Mouse (Mus musculus) kidney, adult 2 months (tissue): ENCODE measurements around the gene Pmvk. TPM values are rescaled to one million over a fixed set of nuclear protein-coding genes. Genes with fewer than 3 reads are reported as not detected.

Experiments used
- DNase-seq: peaks from one replicate; pipeline ENCODE4 v3.0.0; 2021
- H3K27ac ChIP-seq: fragments of 200-500 bp; 2 replicates; pipeline ENCODE4 v1.5.1; 2012; ENCODE audit warnings: low read depth, low read length, control low read depth, inconsistent platforms; ENCODE audit not compliant: insufficient read depth
- H3K27me3 ChIP-seq: fragments of 200-500 bp; replicated peaks from 2 replicates; pipeline ENCODE4 v1.6.1; 2012; ENCODE audit warnings: mild to moderate bottlenecking, moderate library complexity, low read length, inconsistent platforms; ENCODE audit not compliant: control insufficient read depth, insufficient read depth
- H3K36me3 ChIP-seq: fragments of 200-500 bp; 2 replicates; pipeline ENCODE4 v1.6.1; 2012; ENCODE audit warnings: mild to moderate bottlenecking, moderate library complexity, low read length, inconsistent platforms; ENCODE audit not compliant: control insufficient read depth, insufficient read depth
- H3K4me1 ChIP-seq: fragments of 200-500 bp; 2 replicates; pipeline ENCODE4 v1.6.1; 2011; ENCODE audit warnings: low read length; ENCODE audit not compliant: control insufficient read depth, insufficient read depth
- H3K4me3 ChIP-seq: fragments of 200-500 bp; 2 replicates; pipeline ENCODE4 v1.5.1; 2011; ENCODE audit warnings: mild to moderate bottlenecking, low read depth, low read length, control low read depth; ENCODE audit not compliant: insufficient read depth
- CTCF ChIP-seq: fragments of 200-500 bp; conservative IDR thresholded peaks from 2 replicates; pipeline ENCODE4 v1.5.1; 2011; ENCODE audit warnings: low read depth, mild to moderate bottlenecking, control low read depth, low read length, moderate library complexity, mixed read lengths; ENCODE audit not compliant: insufficient read depth, insufficient read length
- POLR2A ChIP-seq: fragments of 200-500 bp; IDR thresholded peaks from one replicate; pipeline ENCODE4 v1.6.1; 2011; ENCODE audit warnings: low read depth, low read length, control low read depth
- WGBS: fragments of 180-500 bp; shearing (Covaris S2); methylation state at CpG from one replicate; pipeline ENCODE4 v1.1.7; 2018; 5-methylcytosine and 5-hydroxymethylcytosine counted together
- polyA plus RNA-seq: library from polyadenylated mRNA; depleted of rRNA; stranded (reverse); fragments of >200 nt; gene quantifications from 2 replicates; pipeline ENCODE4 v1.2.3, GENCODE M21; 2012

Pmvk gene
- polyA plus RNA-seq, 1 experiment = 27.2 TPM

- H3K4me3 ChIP-seq = no peak overlapping the region
- DNase-seq = no peak
- TF ChIP-seq POLR2A (no peak), CTCF (no peak)
- no peaks in the 10 kb centered on the region for H3K36me3 ChIP-seq
- H3K4me1 ChIP-seq = peaks cover 6% of the 10 kb centered on the region; the same call in 1 of the 2 replicates
- no peak overlapping the region for H3K27ac ChIP-seq
- 20% methylated on average over 2 of the region's 2 CpGs for WGBS
- H3K27me3 ChIP-seq = no peaks in the 10 kb centered on the region
Measured at GRCm38 (mm10) chr3:89417131-89417530, 37.2 kb upstream of the Pmvk start.

- Histone ChIP-seq H3K4me1 (peaks cover 6% of the 10 kb centered on the region; the same call in 1 of the 2 replicates), H3K27me3 (no peaks in the 10 kb centered on the region), H3K27ac (no peak overlapping the region), H3K4me3 (peak overlapping the region; percentile 51), H3K36me3 (no peaks in the 10 kb centered on the region)
- DNase-seq = no peak
- 2% methylated on average over 20 of the region's 20 CpGs for WGBS
- TF ChIP-seq CTCF = no peak
- no peak for TF ChIP-seq POLR2A
Measured at GRCm38 (mm10) chr3:89417840-89418169, 36.5 kb upstream of the Pmvk start.

DNA sequence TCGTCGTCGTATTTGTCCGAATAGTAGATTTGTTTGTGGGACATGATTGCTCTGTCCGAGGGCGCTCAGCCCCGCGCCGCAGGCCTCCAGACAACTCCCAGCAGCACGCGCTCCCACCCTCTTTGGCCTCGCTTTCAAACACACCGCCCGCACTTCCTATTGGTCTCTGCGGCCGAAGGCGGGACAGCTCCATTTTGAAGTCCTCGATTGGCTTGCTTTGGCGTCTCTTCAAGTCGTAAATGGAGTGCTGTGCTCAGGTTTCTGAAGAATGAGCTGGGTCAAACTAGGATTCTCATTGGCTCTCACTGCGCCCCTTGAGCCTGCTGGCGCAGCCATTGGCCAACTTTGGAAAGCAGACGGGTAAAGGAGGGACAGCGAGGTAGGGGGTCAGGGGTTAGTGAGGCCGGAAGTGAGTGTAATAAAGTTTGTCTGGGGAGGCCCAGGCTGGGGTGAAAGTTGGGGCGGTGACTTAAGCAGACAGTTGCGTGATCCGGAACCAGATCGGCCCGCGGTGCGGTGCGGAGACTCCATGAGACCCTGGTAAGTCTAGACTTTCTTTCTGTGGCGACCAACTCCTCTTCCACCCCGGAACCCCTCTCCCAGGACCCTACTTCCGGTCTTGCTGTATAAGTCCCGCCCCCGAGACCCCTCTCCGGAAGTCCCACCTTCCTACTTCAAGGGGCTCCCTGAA, 36.0 kb upstream of the Pmvk start, which contains the start of the genes Cks1b and Shc1:
TSS of gene Cks1b (minus strand) at position 214 of the 691 bp plus-strand sequence.
TSS of gene Shc1 (plus strand) at position 274 of the 691 bp plus-strand sequence.
- WGBS = under 1% methylated on average over 39 of the region's 39 CpGs
- H3K4me3 ChIP-seq = peak within 1 kb of the TSS; percentile 86
- peak; percentile 99 for DNase-seq
- peaks cover 6% of the 10 kb centered on the region; the same call in 1 of the 2 replicates for H3K4me1 ChIP-seq
- H3K27ac ChIP-seq = peak within 1 kb of the TSS; percentile 96
- H3K27me3 ChIP-seq = no peaks in the 10 kb centered on the region
- H3K36me3 ChIP-seq = no peaks in the 10 kb centered on the region
- TF ChIP-seq POLR2A = no peak
- no peak for TF ChIP-seq CTCF

DNA sequence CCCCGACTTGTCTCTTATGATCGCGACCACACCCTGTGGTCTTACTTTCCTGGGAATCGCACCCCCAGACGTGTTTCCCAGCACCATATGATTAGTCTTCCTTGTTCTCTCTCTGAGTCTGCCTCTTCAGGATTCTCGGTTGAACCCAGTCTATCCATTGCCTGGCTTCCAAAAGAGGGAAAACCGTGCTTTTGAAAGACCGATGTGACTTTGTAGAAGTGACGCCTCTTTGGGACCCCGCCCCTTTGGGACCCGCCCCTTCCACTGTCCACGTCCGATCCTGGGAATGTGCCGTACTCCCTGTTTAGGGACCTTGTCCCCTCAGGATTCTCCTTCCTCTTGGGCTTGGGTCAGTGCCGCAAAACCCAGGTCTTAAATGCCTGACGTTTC, 35.5 kb upstream of the Pmvk start:
- TF ChIP-seq CTCF = no peak
- H3K27ac ChIP-seq = peak overlapping the region; percentile 96
- 1% methylated on average over 16 of the region's 16 CpGs for WGBS
- peak overlapping the region; percentile 86 for H3K4me3 ChIP-seq
- peak; percentile 92 for DNase-seq
- no peaks in the 10 kb centered on the region for H3K36me3 ChIP-seq
- peaks cover 6% of the 10 kb centered on the region; the same call in 1 of the 2 replicates for H3K4me1 ChIP-seq
- no peaks in the 10 kb centered on the region for H3K27me3 ChIP-seq

DNA sequence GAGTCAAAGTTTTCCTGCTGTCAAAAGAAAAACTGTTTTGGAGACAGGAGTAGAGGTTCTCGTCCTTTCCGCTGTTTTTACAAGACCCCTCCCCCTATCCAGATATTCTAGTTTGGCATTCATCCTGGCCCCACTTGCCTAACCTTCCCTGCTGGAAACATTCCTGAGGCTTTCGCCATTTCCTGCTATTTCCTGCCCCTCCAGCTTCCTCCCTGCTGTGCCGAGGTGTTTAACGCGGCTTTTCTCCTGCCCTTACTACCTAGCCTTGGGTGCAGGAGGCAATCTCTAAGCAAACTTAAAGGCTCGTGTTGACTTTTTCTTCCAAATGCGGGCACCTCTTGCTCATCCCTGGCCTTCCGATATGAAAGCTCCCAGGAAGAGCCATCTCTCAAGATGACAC, 34.8 kb upstream of the Pmvk start:
- Histone ChIP-seq H3K36me3 (no peaks in the 10 kb centered on the region), H3K27ac (peak overlapping the region; percentile 96), H3K27me3 (no peaks in the 10 kb centered on the region), H3K4me3 (peak overlapping the region; percentile 86), H3K4me1 (peaks cover 6% of the 10 kb centered on the region; the same call in 1 of the 2 replicates)
- peak; percentile 84 for DNase-seq
- TF ChIP-seq POLR2A (peak; percentile 12), CTCF (no peak)
- 2% methylated on average over 9 of the region's 9 CpGs for WGBS

DNA sequence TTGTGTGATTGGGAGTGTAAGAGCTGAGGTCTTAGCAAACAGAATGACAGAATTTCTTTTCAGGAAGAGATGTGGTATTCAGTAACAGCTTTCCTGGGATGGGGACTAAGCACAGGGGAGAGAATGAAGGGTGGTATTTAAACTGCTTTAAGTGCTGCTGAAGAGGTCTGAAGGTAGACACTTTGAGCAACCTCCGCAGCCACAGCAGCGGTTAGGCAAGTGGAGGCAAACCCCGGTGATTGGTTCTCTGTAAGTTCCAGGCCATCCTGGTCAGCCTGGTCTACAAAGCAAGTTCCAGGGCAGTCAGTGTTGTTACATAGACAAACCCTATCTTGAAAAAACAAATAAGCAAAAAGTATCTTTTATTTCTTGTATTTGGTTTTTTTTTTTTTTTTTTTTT, 34.4 kb upstream of the Pmvk start:
- Histone ChIP-seq H3K4me1 (peaks cover 6% of the 10 kb centered on the region; the same call in 1 of the 2 replicates), H3K36me3 (no peaks in the 10 kb centered on the region), H3K27me3 (no peaks in the 10 kb centered on the region), H3K4me3 (peak overlapping the region; percentile 86), H3K27ac (peak overlapping the region; percentile 96)
- 15% methylated on average over 3 of the region's 3 CpGs for whole genome bisulfite sequencing
- TF ChIP-seq CTCF = no peak
- TF ChIP-seq POLR2A = no peak
- DNase-seq = no peak

GRCm38 (mm10) chr3:89420421-89420820, 33.9 kb upstream of the Pmvk start:
- no peak for DNase-seq
- no peaks in the 10 kb centered on the region for H3K36me3 ChIP-seq
- 49% methylated on average over 2 of the region's 2 CpGs for WGBS
- no peak overlapping the region for H3K4me3 ChIP-seq
- peaks cover 6% of the 10 kb centered on the region; the same call in 1 of the 2 replicates for H3K4me1 ChIP-seq
- TF ChIP-seq POLR2A (no peak), CTCF (no peak)
- no peaks in the 10 kb centered on the region for H3K27me3 ChIP-seq
- peak overlapping the region; percentile 74 for H3K27ac ChIP-seq
